Mouse (Mus musculus): ENCODE results near the gene Nanog.

DNA sequence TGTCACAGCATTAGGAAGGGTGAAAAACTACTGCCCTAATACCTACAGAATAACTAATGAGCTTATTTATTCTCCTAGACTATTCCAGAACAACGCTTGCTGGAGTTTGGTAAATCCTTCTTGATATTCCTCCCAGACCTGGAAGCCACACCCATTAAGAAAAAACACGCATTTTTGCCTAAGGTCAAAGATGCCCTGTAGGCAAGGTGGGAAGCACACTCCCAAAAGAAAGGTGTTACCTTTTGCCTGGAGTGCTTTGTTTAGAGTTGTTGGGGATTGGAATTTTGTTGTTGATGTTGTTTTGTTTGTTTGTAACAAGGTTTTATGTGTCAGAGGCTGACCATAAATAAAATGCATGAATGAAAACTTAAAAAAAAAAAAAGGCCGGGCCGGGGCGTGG, 17.2 kb upstream of the Nanog start:
- no peak for TF ChIP-seq POLR2A (IDR thresholded peaks at IDR 0.05; ENCODE audit: insufficient read length, low read depth)
- no peak for TF ChIP-seq USF1 (IDR thresholded peaks at IDR 0.05; ENCODE audit: low read depth)
- no peak for TF ChIP-seq MYOG (IDR thresholded peaks at IDR 0.05; ENCODE audit: control insufficient read depth in 1 of 3, insufficient read depth in 1 of 3, insufficient read length in 2 of 3, low read depth in 2 of 3)
- TF ChIP-seq MYOD1 (IDR thresholded peaks at IDR 0.05; ENCODE audit: control insufficient read depth in 1 of 3, insufficient read length in 2 of 3, low read depth in 2 of 3): no peak
- no peak for TF ChIP-seq POLR2AphosphoS2 (IDR thresholded peaks at IDR 0.05; ENCODE audit: insufficient read length, low read depth)
- no peak for TF ChIP-seq TCF12 (IDR thresholded peaks at IDR 0.05; ENCODE audit: insufficient read depth, poor library complexity, severe bottlenecking)

Data from myocyte (in vitro differentiated cells).